Mouse (Mus musculus): ENCODE data around the gene Mpped2. TPM values are rescaled to one million over a fixed set of nuclear protein-coding genes. Genes with fewer than 3 reads are reported as not detected.

Gene Mpped2
- polyA plus RNA-seq, 1 experiment, result 7.6 TPM

DNA sequence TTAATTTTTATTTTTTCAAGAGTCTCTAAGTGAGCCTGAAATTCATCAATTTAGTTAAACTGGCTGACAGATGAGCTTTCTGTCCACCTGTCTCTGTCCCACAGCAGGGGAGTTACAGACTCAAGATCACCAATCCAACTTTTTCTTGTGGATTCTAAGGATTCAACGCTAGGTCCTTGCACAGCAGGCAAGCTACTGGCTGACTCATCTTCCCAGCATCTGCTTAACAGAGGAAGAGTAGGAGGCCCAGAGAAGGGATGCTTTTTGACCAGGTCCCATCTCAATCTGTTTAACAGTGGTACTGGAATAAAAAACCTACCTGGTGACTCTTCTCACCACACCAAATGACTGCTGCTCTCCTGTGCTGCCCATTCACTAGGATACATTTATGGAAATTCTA lies 133.0 kb downstream of the Mpped2 start:
- no peaks in the 10 kb centered on the region for H3K27me3 ChIP-seq (ENCODE audit: control insufficient read depth, insufficient read depth, low read length, poor library complexity, severe bottlenecking)
- no peaks in the 10 kb centered on the region for H3K9me3 ChIP-seq (replicated peaks; ENCODE audit: control insufficient read depth, insufficient read depth, low read length, poor library complexity, severe bottlenecking)
- H3K4me3 ChIP-seq (ENCODE audit: low read depth, low read length), result no peak overlapping the region
- no peak for TF ChIP-seq POLR2A (IDR thresholded peaks at IDR 0.05; ENCODE audit: insufficient read depth, low read length)
- no peak for TF ChIP-seq EP300 (IDR thresholded peaks at IDR 0.05; ENCODE audit: insufficient read depth, low read depth, low read length)
- TF ChIP-seq CTCF (IDR thresholded peaks at IDR 0.05; ENCODE audit: low read depth, low read length), result no peak
- H3K27ac ChIP-seq (ENCODE audit: insufficient read depth, low read length), result no peak overlapping the region
- H3K9ac ChIP-seq (ENCODE audit: low read depth, poor library complexity, severe bottlenecking), result no peak overlapping the region
- peaks cover 9% of the 10 kb centered on the region for H3K4me1 ChIP-seq (ENCODE audit: control insufficient read depth, insufficient read depth, low read length)
- no peaks in the 10 kb centered on the region for H3K36me3 ChIP-seq (ENCODE audit: control insufficient read depth, insufficient read depth, low read length, poor library complexity, severe bottlenecking)

DNA sequence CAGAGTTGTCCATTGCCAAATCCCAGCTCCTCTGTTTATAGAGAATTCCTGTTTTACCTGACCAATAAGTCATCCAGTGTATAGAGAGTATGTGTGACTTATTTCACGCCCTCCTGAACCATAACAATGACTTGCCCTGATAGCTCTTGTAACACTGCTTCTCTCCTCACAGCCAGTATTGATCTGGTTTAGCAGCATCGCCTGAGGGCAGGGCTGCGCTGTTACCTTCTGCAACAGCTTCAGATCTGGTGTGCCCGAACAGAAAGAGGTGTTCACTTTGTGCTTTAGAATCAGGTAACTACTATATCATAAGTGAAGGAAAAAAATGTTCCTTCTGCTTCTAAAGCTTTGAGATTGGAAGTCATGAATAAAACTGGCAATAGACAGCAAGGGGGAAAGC lies 133.7 kb downstream of the Mpped2 start:
- no peaks in the 10 kb centered on the region for H3K9me3 ChIP-seq (replicated peaks; ENCODE audit: control insufficient read depth, insufficient read depth, low read length, poor library complexity, severe bottlenecking)
- TF ChIP-seq CTCF (IDR thresholded peaks at IDR 0.05; ENCODE audit: low read depth, low read length) (no peak), POLR2A (IDR thresholded peaks at IDR 0.05; ENCODE audit: insufficient read depth, low read length) (no peak), EP300 (IDR thresholded peaks at IDR 0.05; ENCODE audit: insufficient read depth, low read depth, low read length) (0 out of 2 replicates have a peak, but pooled peaks have one; percentile 67)
- H3K9ac ChIP-seq (ENCODE audit: low read depth, poor library complexity, severe bottlenecking), result no peak overlapping the region
- H3K27me3 ChIP-seq (ENCODE audit: control insufficient read depth, insufficient read depth, low read length, poor library complexity, severe bottlenecking), result no peaks in the 10 kb centered on the region
- H3K36me3 ChIP-seq (ENCODE audit: control insufficient read depth, insufficient read depth, low read length, poor library complexity, severe bottlenecking), result no peaks in the 10 kb centered on the region
- H3K4me3 ChIP-seq (ENCODE audit: low read depth, low read length), result no peak overlapping the region
- H3K27ac ChIP-seq (ENCODE audit: insufficient read depth, low read length), result no peak overlapping the region
- peaks cover 8% of the 10 kb centered on the region for H3K4me1 ChIP-seq (ENCODE audit: control insufficient read depth, insufficient read depth, low read length)

DNA sequence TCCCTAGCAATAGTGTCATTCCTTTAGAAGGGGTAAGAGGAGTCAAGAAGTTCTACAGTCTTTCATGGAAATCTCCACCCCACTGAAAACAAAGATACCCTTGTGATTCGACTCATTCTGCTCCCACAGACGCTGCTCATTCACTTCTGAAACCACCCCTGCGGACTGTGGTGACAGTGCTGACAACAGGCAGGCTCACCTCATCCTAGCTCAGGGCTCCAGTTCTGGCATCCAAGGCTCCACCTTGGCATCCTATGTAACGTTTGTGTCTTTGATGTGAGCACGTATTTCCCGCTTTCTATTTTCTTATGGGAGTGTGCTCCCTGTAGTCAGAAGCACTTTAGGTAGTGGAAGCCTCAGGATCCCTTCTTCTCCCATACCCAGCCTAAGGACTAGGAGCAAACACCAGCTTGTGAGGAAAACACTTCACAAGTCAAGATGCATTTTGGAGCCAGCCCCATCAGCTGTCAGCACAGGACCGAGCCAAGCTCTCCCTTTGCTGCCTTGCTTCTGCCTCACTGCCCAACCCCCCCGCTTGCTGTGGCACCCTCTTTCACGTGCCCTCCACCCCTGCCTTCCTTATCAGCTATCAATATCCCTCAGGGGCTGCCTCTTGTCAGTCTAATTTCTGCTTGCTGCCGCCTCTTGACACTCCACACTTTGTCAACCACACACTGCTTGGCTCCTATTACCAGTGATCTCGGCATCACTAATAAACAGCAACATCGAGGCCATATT lies 135.7 kb downstream of the Mpped2 start:
- no peak overlapping the region for H3K4me3 ChIP-seq (ENCODE audit: low read depth, low read length)
- H3K27ac ChIP-seq (ENCODE audit: insufficient read depth, low read length), result no peak overlapping the region
- H3K9ac ChIP-seq (ENCODE audit: low read depth, poor library complexity, severe bottlenecking), result no peak overlapping the region
- H3K9me3 ChIP-seq (replicated peaks; ENCODE audit: control insufficient read depth, insufficient read depth, low read length, poor library complexity, severe bottlenecking), result no peaks in the 10 kb centered on the region
- H3K36me3 ChIP-seq (ENCODE audit: control insufficient read depth, insufficient read depth, low read length, poor library complexity, severe bottlenecking), result no peaks in the 10 kb centered on the region
- TF ChIP-seq EP300 (IDR thresholded peaks at IDR 0.05; ENCODE audit: insufficient read depth, low read depth, low read length) (no peak), POLR2A (IDR thresholded peaks at IDR 0.05; ENCODE audit: insufficient read depth, low read length) (no peak), CTCF (IDR thresholded peaks at IDR 0.05; ENCODE audit: low read depth, low read length) (no peak)
- H3K4me1 ChIP-seq (ENCODE audit: control insufficient read depth, insufficient read depth, low read length), result peaks cover 5% of the 10 kb centered on the region
- no peaks in the 10 kb centered on the region for H3K27me3 ChIP-seq (ENCODE audit: control insufficient read depth, insufficient read depth, low read length, poor library complexity, severe bottlenecking)

DNA sequence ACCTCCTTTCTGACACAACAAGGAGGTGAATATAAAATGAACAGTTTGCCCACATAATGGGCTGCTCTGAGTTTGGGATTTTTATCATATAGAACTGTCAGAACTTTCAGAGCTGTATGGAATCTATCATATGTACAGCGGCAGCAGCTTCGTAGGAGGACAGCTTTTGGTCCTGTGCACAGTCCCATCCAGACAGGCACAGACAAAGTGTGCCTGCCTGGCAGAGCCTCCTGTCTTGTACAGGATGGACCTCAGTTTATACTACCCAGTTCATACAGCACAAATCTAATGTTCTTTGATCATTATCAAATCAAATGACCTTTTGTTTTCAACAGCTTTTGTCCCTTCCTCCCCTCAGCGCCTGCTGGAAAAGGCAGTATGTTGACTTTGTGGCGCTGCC lies 136.4 kb downstream of the Mpped2 start:
- no peaks in the 10 kb centered on the region for H3K9me3 ChIP-seq (replicated peaks; ENCODE audit: control insufficient read depth, insufficient read depth, low read length, poor library complexity, severe bottlenecking)
- no peaks in the 10 kb centered on the region for H3K36me3 ChIP-seq (ENCODE audit: control insufficient read depth, insufficient read depth, low read length, poor library complexity, severe bottlenecking)
- peaks cover 5% of the 10 kb centered on the region for H3K4me1 ChIP-seq (ENCODE audit: control insufficient read depth, insufficient read depth, low read length)
- H3K27me3 ChIP-seq (ENCODE audit: control insufficient read depth, insufficient read depth, low read length, poor library complexity, severe bottlenecking), result no peaks in the 10 kb centered on the region
- H3K9ac ChIP-seq (ENCODE audit: low read depth, poor library complexity, severe bottlenecking), result no peak overlapping the region
- TF ChIP-seq EP300 (IDR thresholded peaks at IDR 0.05; ENCODE audit: insufficient read depth, low read depth, low read length) (no peak), POLR2A (IDR thresholded peaks at IDR 0.05; ENCODE audit: insufficient read depth, low read length) (no peak), CTCF (IDR thresholded peaks at IDR 0.05; ENCODE audit: low read depth, low read length) (no peak)
- H3K4me3 ChIP-seq (ENCODE audit: low read depth, low read length), result no peak overlapping the region
- H3K27ac ChIP-seq (ENCODE audit: insufficient read depth, low read length), result no peak overlapping the region

DNA sequence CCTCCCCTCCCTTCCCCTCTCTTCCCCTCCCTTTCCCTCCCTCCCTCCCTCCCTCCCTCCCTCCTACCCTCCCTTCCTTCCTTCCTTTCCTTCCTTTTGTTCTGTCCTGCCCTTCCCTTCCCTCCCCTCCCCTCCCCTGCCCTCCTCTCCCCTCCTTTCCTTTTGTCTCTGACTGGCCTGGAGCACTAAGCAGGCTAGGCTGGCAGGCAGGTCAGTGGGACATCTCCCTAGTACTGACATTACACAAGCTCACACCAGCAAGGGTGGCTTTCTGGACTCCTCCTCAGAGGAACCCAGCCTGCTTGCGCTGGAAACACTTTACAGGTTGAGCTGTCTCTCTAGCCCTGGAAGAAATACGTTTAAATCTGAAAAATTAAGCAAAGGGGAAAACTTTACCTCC lies 139.5 kb downstream of the Mpped2 start:
- Histone ChIP-seq H3K9me3 (replicated peaks; ENCODE audit: control insufficient read depth, insufficient read depth, low read length, poor library complexity, severe bottlenecking) (no peaks in the 10 kb centered on the region), H3K36me3 (ENCODE audit: control insufficient read depth, insufficient read depth, low read length, poor library complexity, severe bottlenecking) (no peaks in the 10 kb centered on the region), H3K27me3 (ENCODE audit: control insufficient read depth, insufficient read depth, low read length, poor library complexity, severe bottlenecking) (no peaks in the 10 kb centered on the region), H3K4me3 (ENCODE audit: low read depth, low read length) (no peak overlapping the region), H3K9ac (ENCODE audit: low read depth, poor library complexity, severe bottlenecking) (no peak overlapping the region), H3K27ac (ENCODE audit: insufficient read depth, low read length) (0 out of 2 replicates have a peak overlapping the region, but pooled peaks have one; percentile 56), H3K4me1 (ENCODE audit: control insufficient read depth, insufficient read depth, low read length) (peaks cover 9% of the 10 kb centered on the region)
- no peak for TF ChIP-seq POLR2A (IDR thresholded peaks at IDR 0.05; ENCODE audit: insufficient read depth, low read length)
- TF ChIP-seq CTCF (IDR thresholded peaks at IDR 0.05; ENCODE audit: low read depth, low read length), result no peak
- TF ChIP-seq EP300 (IDR thresholded peaks at IDR 0.05; ENCODE audit: insufficient read depth, low read depth, low read length), result 0 out of 2 replicates have a peak, but pooled peaks have one; percentile 52

DNA sequence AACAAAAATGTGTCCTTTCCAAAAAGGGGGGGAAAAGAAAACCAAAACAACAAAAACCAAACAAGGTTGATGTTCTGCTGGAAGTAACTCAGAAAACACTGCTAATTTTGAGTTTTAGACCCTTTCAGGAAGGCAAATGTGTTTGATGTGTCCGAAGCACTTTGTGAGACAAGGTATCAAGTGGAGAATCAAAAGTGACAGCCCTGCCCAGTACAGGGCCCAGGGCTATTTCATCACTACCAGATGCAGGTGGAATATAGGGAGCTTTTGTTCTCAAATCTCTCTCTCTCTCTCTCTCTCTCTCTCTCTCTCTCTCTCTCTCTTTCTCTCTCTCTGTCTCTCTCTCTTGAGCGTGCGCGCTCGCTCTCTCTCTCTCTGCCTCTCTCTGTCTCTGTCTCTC lies 140.1 kb downstream of the Mpped2 start:
- no peaks in the 10 kb centered on the region for H3K27me3 ChIP-seq (ENCODE audit: control insufficient read depth, insufficient read depth, low read length, poor library complexity, severe bottlenecking)
- H3K9ac ChIP-seq (ENCODE audit: low read depth, poor library complexity, severe bottlenecking), result no peak overlapping the region
- no peak overlapping the region for H3K27ac ChIP-seq (ENCODE audit: insufficient read depth, low read length)
- H3K4me1 ChIP-seq (ENCODE audit: control insufficient read depth, insufficient read depth, low read length), result peaks cover 9% of the 10 kb centered on the region
- no peak overlapping the region for H3K4me3 ChIP-seq (ENCODE audit: low read depth, low read length)
- TF ChIP-seq CTCF (IDR thresholded peaks at IDR 0.05; ENCODE audit: low read depth, low read length), result no peak
- TF ChIP-seq EP300 (IDR thresholded peaks at IDR 0.05; ENCODE audit: insufficient read depth, low read depth, low read length), result no peak
- no peak for TF ChIP-seq POLR2A (IDR thresholded peaks at IDR 0.05; ENCODE audit: insufficient read depth, low read length)
- no peaks in the 10 kb centered on the region for H3K36me3 ChIP-seq (ENCODE audit: control insufficient read depth, insufficient read depth, low read length, poor library complexity, severe bottlenecking)
- no peaks in the 10 kb centered on the region for H3K9me3 ChIP-seq (replicated peaks; ENCODE audit: control insufficient read depth, insufficient read depth, low read length, poor library complexity, severe bottlenecking)
